In genomic region chr13:115346115-115347021, GRCm38 (mm10) we compare ENCODE assay signal across 11 mouse cellular contexts.
DNase-seq lines count a peak whose midpoint lies in the region; ATAC-seq and TF ChIP-seq lines count a peak whose summit lies in the region.
"Had no signal": no experiment of that assay in that cellular context is flagged by ENCODE, and none has a peak within 500 bp of the region (broad histone marks: within the 10 kb centered on the region; RNA-seq: fewer than 3 reads in every experiment).

No protein-coding gene starts in this region.

- no peak for DNase-seq in cerebellum, adult 2 months
- DNase-seq in cerebellum, adult 11-12 months, result no peak
- DNase-seq in layer of hippocampus, adult 2 months (ENCODE audit: low spot score in 2 of 2), result no peak
- DNase-seq in layer of hippocampus, adult 11-12 months (ENCODE audit: low spot score), result no peak
- peak; percentile 4 for DNase-seq in embryo, embryonic 11.5 days (ENCODE audit: low read depth, low spot score)
- DNase-seq in heart, adult 9 months (ENCODE audit: low spot score in 2 of 2), result no peak
- DNase-seq in adrenal gland, postnatal 4 days (ENCODE audit: low spot score in 2 of 2), result no peak
- DNase-seq: cerebellum, adult 9-10 months; layer of hippocampus, adult 9-11 months; liver, postnatal 0 days had no signal

- 0 out of 2 replicates have a peak, but pooled peaks have one; percentile 17 for ATAC-seq in megakaryocyte progenitor cell, adult 5-6 weeks (replicated peaks; ENCODE audit: poor library complexity)
- ATAC-seq: liver, postnatal 0 days had no signal

- WGBS in cerebellum, adult 2 months, result 32% methylated on average over 20 of the region's 20 CpGs

- H3K4me1 ChIP-seq in cerebellum, adult 2 months (ENCODE audit: control insufficient read depth, insufficient read depth, low read length), result 0 out of 2 replicates have a peak, but pooled peaks cover 2% of the 10 kb centered on the region

- TF ChIP-seq CTCF in cerebellum, adult 2 months (IDR thresholded peaks at IDR 0.05; ENCODE audit: borderline replicate concordance, insufficient read depth, low read depth, low read length), result no peak
- no peak for TF ChIP-seq CTCF in layer of hippocampus, adult 2 months (conservative IDR thresholded peaks at IDR 0.05)

- TF ChIP-seq POLR2A in cerebellum, adult 2 months (IDR thresholded peaks at IDR 0.05; ENCODE audit: borderline replicate concordance, insufficient read depth, low read length), result no peak

- H3K4me3 ChIP-seq in cerebellum, adult 2 months (replicated peaks; ENCODE audit: insufficient read depth, low read depth, low read length), result peak overlapping the region; percentile 15
- H3K4me3 ChIP-seq in layer of hippocampus, adult 2 months, result peak overlapping the region; percentile 37

- no peaks in the 10 kb centered on the region for H3K27me3 ChIP-seq in cerebellum, adult 2 months (ENCODE audit: control insufficient read depth, insufficient read depth, low read length)

- no peak overlapping the region for H3K27ac ChIP-seq in cerebellum, adult 2 months (ENCODE audit: insufficient read depth, low read length)
- no peak overlapping the region for H3K27ac ChIP-seq in layer of hippocampus, adult 2 months
